In genomic region chr1:124032677-124033076, GRCm38 (mm10) we compare ENCODE assay signal across 16 mouse cellular contexts. TPM values are rescaled to one million over a fixed set of nuclear protein-coding genes. Genes with fewer than 3 reads are reported as not detected.
"Had no signal": no experiment of that assay in that cellular context is flagged by ENCODE, and none has a peak within 500 bp of the region (broad histone marks: within the 10 kb centered on the region; RNA-seq: fewer than 3 reads in every experiment).

No protein-coding gene starts in this region.

- H3K36me3 ChIP-seq: kidney, embryonic 15.5 days; limb, embryonic 10.5 days; liver, embryonic 15.5 days; midbrain, embryonic 13.5 days; neural tube, embryonic 12.5 days had no signal

- DNase-seq: kidney, postnatal 14 days; lung, adult 2 months; lung, postnatal 36 days; retina, postnatal 1 day; right cerebral cortex, postnatal 4 days; spleen, adult 18-20 months; thymus, postnatal 36 days had no signal

- H3K27ac ChIP-seq: kidney, embryonic 15.5 days; limb, embryonic 10.5 days; liver, embryonic 15.5 days; midbrain, embryonic 13.5 days; neural tube, embryonic 12.5 days had no signal

- H3K27me3 ChIP-seq: kidney, embryonic 15.5 days; liver, embryonic 15.5 days; midbrain, embryonic 13.5 days; neural tube, embryonic 12.5 days had no signal

- H3K4me1 ChIP-seq: kidney, embryonic 15.5 days; limb, embryonic 10.5 days; liver, embryonic 15.5 days; midbrain, embryonic 13.5 days; neural tube, embryonic 12.5 days had no signal

- H3K9ac ChIP-seq: kidney, embryonic 15.5 days; liver, embryonic 15.5 days; midbrain, embryonic 13.5 days; neural tube, embryonic 12.5 days had no signal

- H3K9me3 ChIP-seq: kidney, embryonic 15.5 days; limb, embryonic 10.5 days; liver, embryonic 15.5 days; midbrain, embryonic 13.5 days; neural tube, embryonic 12.5 days had no signal

- H3K4me3 ChIP-seq: kidney, embryonic 15.5 days; limb, embryonic 10.5 days; liver, embryonic 15.5 days; midbrain, embryonic 13.5 days; neural tube, embryonic 12.5 days had no signal

RNA-seq across cellular contexts. Expression of gene Dpp10, which starts 12.7 kb away (rescaled TPM):
- total RNA-seq: megakaryocyte progenitor cell, adult 5-6 weeks; monocyte, adult 5-6 weeks had no signal
- polyA plus RNA-seq: liver, embryonic 11.5 days; lung, adult 2 months; lung, postnatal 0 days had no signal
